In the genomic region with DNA sequence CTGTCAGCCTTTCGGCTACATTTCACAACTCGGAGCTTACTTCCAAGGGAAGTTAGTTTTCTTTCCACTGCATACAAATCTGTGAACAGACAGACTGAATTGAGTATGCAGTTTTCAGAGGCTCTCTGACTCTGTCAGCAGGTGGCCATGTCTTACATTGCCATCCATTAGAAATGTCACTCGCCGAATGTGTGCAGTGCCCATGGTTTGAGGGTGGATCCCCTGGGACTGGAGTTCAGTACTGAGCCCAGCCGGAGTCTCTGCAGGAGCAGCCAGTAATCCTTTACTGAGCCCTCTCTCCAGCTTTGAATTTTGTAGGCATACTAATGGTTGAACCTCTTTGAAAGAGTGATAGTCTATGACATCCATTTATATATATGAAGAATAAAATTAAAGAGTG, we compare ENCODE assay signal across 10 mouse cellular contexts. TPM values are rescaled to one million over a fixed set of nuclear protein-coding genes. Genes with fewer than 3 reads are reported as not detected.
DNase-seq lines count a peak whose midpoint lies in the region; ATAC-seq and TF ChIP-seq lines count a peak whose summit lies in the region.
"Had no signal": no experiment of that assay in that cellular context is flagged by ENCODE, and none has a peak within 500 bp of the region (broad histone marks: within the 10 kb centered on the region; RNA-seq: fewer than 3 reads in every experiment).

No protein-coding gene starts in this region.

- H3K4me2 ChIP-seq in lung, embryonic 14.5 days: peak overlapping the region; percentile 64
- H3K4me2 ChIP-seq in limb, embryonic 15.5 days: peak overlapping the region; percentile 19; the same call in 1 of the 2 replicates

- no peak for ATAC-seq in lung, embryonic 14.5 days (ENCODE audit: insufficient read depth)
- no peak for ATAC-seq in limb, embryonic 15.5 days (ENCODE audit: insufficient number of reproducible peaks, low FRiP score, low TSS enrichment, low read depth)
- ATAC-seq in granulocyte monocyte progenitor cell, adult 5-6 weeks (replicated peaks; ENCODE audit: poor library complexity, severe bottlenecking): no peak

- 26% methylated on average over 5 of the region's 5 CpGs for WGBS in cerebellum, adult 2 months
- WGBS in lung, embryonic 14.5 days: 63% methylated on average over 5 of the region's 5 CpGs
- 62% methylated on average over 5 of the region's 5 CpGs for WGBS in limb, embryonic 15.5 days

- peaks cover 9% of the 10 kb centered on the region for H3K4me1 ChIP-seq in cerebellum, adult 2 months (ENCODE audit: control insufficient read depth, insufficient read depth, low read length)
- H3K4me1 ChIP-seq in lung, embryonic 14.5 days (ENCODE audit: insufficient read depth): 0 out of 2 replicates have a peak, but pooled peaks cover 5% of the 10 kb centered on the region
- H3K4me1 ChIP-seq in limb, embryonic 15.5 days: peaks cover 22% of the 10 kb centered on the region

- no peaks in the 10 kb centered on the region for H3K27me3 ChIP-seq in cerebellum, adult 2 months (ENCODE audit: control insufficient read depth, insufficient read depth, low read length)
- H3K27me3 ChIP-seq in lung, embryonic 14.5 days (ENCODE audit: insufficient read depth, low read length): no peaks in the 10 kb centered on the region
- no peaks in the 10 kb centered on the region for H3K27me3 ChIP-seq in limb, embryonic 15.5 days

- intact Hi-C loops in left cerebral cortex, postnatal 14 days (cut with DNase I): no loop called here

- TF ChIP-seq CTCF in cerebellum, adult 2 months (IDR thresholded peaks at IDR 0.05; ENCODE audit: borderline replicate concordance, insufficient read depth, low read depth, low read length): no peak
- TF ChIP-seq CTCF in lung, embryonic 14.5 days (IDR thresholded peaks at IDR 0.05; ENCODE audit: low read depth): no peak

- H3K9me3 ChIP-seq in lung, embryonic 14.5 days (ENCODE audit: low read depth, low read length): no peaks in the 10 kb centered on the region
- no peaks in the 10 kb centered on the region for H3K9me3 ChIP-seq in limb, embryonic 15.5 days

- 0 out of 2 replicates have a peak overlapping the region, but pooled peaks have one; percentile 7 for H3K9ac ChIP-seq in lung, embryonic 14.5 days
- no peak overlapping the region for H3K9ac ChIP-seq in limb, embryonic 15.5 days

- H3K4me3 ChIP-seq in cerebellum, adult 2 months (replicated peaks; ENCODE audit: insufficient read depth, low read depth, low read length): peak overlapping the region; percentile 19
- peak overlapping the region; percentile 95; the same call in 1 of the 2 replicates for H3K4me3 ChIP-seq in lung, embryonic 14.5 days (ENCODE audit: low read depth, low read length)
- peak overlapping the region; percentile 78; the same call in 1 of the 2 replicates for H3K4me3 ChIP-seq in limb, embryonic 15.5 days

- H3K36me3 ChIP-seq in lung, embryonic 14.5 days (ENCODE audit: insufficient read depth): 0 out of 2 replicates have a peak, but pooled peaks cover 10% of the 10 kb centered on the region
- peaks cover 6% of the 10 kb centered on the region; the same call in 1 of the 2 replicates for H3K36me3 ChIP-seq in limb, embryonic 15.5 days

- H3K27ac ChIP-seq in cerebellum, adult 2 months (ENCODE audit: insufficient read depth, low read length): no peak overlapping the region
- H3K27ac ChIP-seq in lung, embryonic 14.5 days (ENCODE audit: low read depth): no peak overlapping the region
- no peak overlapping the region for H3K27ac ChIP-seq in limb, embryonic 15.5 days

- no peak for DNase-seq in cerebellum, adult 2 months
- no peak for DNase-seq in cerebellum, postnatal 25 days
- no peak for DNase-seq in lung, embryonic 14.5 days
- no peak for DNase-seq in lung, adult 18-20 months
- DNase-seq in skeletal muscle tissue, adult 2 months (ENCODE audit: low read depth, low spot score): peak; percentile 7
- no peak for DNase-seq in left cerebral cortex, postnatal 14 days (ENCODE audit: low spot score in 2 of 2)
- DNase-seq: cerebellum, adult 8-10 months; lung, postnatal 36 days had no signal

- no peak for TF ChIP-seq POLR2A in cerebellum, adult 2 months (IDR thresholded peaks at IDR 0.05; ENCODE audit: borderline replicate concordance, insufficient read depth, low read length)

RNA-seq across cellular contexts. Expression of a gene that starts 2.4 kb away (rescaled TPM):
- 24.4 and 24.6 TPM in 2 replicates for polyA plus RNA-seq in cerebellum, adult 2 months (2012; rRNA removed)
- polyA plus RNA-seq in lung, embryonic 14.5 days (2014; fragmentation: Nextera tagmentation; extraction: Ambion mirVana): 25.8 and 26.7 TPM in 2 replicates
- 14.5 and 17.0 TPM in 2 replicates for polyA plus RNA-seq in limb, embryonic 15.5 days (2015; fragmentation: Nextera tagmentation; extraction: Ambion mirVana)
- 27.3 and 28.8 TPM in 2 replicates for total RNA-seq in granulocyte monocyte progenitor cell, adult 5-6 weeks (2014; fragmentation: Nextera tagmentation)
- total RNA-seq in granulocyte monocyte progenitor cell, adult 5-6 weeks (2017): 54.7 and 70.0 TPM in 2 replicates
- 10 to 100 TPM; 61.4 to 70.0 TPM for total RNA-seq in left cerebral cortex, postnatal 14 days (2021)

RNA-seq across cellular contexts. Expression of a gene that starts 17.4 kb away (rescaled TPM):
- 81.3 and 91.6 TPM in 2 replicates for polyA plus RNA-seq in cerebellum, adult 2 months (2012; rRNA removed)
- 202 and 207 TPM in 2 replicates for polyA plus RNA-seq in lung, embryonic 14.5 days (2014; fragmentation: Nextera tagmentation; extraction: Ambion mirVana)
- polyA plus RNA-seq in limb, embryonic 15.5 days (2015; fragmentation: Nextera tagmentation; extraction: Ambion mirVana): 178 and 186 TPM in 2 replicates
- 207 and 255 TPM in 2 replicates for total RNA-seq in granulocyte monocyte progenitor cell, adult 5-6 weeks (2014; fragmentation: Nextera tagmentation)
- total RNA-seq in granulocyte monocyte progenitor cell, adult 5-6 weeks (2017): 171 and 231 TPM in 2 replicates
- total RNA-seq in left cerebral cortex, postnatal 14 days (2021): 10 to 100 TPM; 50.0 to 57.8 TPM

RNA-seq across cellular contexts. Expression of a gene that starts 45.8 kb away (rescaled TPM):
- 32.8 and 33.0 TPM in 2 replicates for polyA plus RNA-seq in cerebellum, adult 2 months (2012; rRNA removed)
- polyA plus RNA-seq in lung, embryonic 14.5 days (2014; fragmentation: Nextera tagmentation; extraction: Ambion mirVana): 98.1 and 99.2 TPM in 2 replicates
- 85.3 and 86.2 TPM in 2 replicates for polyA plus RNA-seq in limb, embryonic 15.5 days (2015; fragmentation: Nextera tagmentation; extraction: Ambion mirVana)
- total RNA-seq in granulocyte monocyte progenitor cell, adult 5-6 weeks (2014; fragmentation: Nextera tagmentation): 83.0 and 92.0 TPM in 2 replicates
- total RNA-seq in granulocyte monocyte progenitor cell, adult 5-6 weeks (2017): 97.9 and 115 TPM in 2 replicates
- 10 to 100 TPM; 53.1 to 60.0 TPM for total RNA-seq in left cerebral cortex, postnatal 14 days (2021)

RNA-seq across cellular contexts. Expression of a gene that starts 54.3 kb away (rescaled TPM):
- polyA plus RNA-seq in cerebellum, adult 2 months (2012; rRNA removed): 23.0 and 24.8 TPM in 2 replicates
- 40.0 and 42.6 TPM in 2 replicates for polyA plus RNA-seq in lung, embryonic 14.5 days (2014; fragmentation: Nextera tagmentation; extraction: Ambion mirVana)
- polyA plus RNA-seq in limb, embryonic 15.5 days (2015; fragmentation: Nextera tagmentation; extraction: Ambion mirVana): 38.7 and 40.9 TPM in 2 replicates
- total RNA-seq in granulocyte monocyte progenitor cell, adult 5-6 weeks (2014; fragmentation: Nextera tagmentation): 4.5 and 15.7 TPM in 2 replicates
- total RNA-seq in granulocyte monocyte progenitor cell, adult 5-6 weeks (2017): 6.8 and 13.4 TPM in 2 replicates
- total RNA-seq in left cerebral cortex, postnatal 14 days (2021): 10 to 100 TPM; 18.1 to 19.3 TPM

Comparison
In these comparisons a context has a peak if more than half of its experiments do, and no peak if none do; other contexts are left out.
1. H3K4me3 ChIP-seq: peak in every context shown above with its lines; median percentile 95 in lung, embryonic 14.5 days; 78 in limb, embryonic 15.5 days; 19 in cerebellum, adult 2 months.